Mouse (Mus musculus): Measurements from ENCODE around the gene Trmt1. TPM values are rescaled to one million over a fixed set of nuclear protein-coding genes. Genes with fewer than 3 reads are reported as not detected.

The Trmt1 gene
- polyA plus RNA-seq, 1 experiment from 2014 or later, result 56.1 TPM

DNA sequence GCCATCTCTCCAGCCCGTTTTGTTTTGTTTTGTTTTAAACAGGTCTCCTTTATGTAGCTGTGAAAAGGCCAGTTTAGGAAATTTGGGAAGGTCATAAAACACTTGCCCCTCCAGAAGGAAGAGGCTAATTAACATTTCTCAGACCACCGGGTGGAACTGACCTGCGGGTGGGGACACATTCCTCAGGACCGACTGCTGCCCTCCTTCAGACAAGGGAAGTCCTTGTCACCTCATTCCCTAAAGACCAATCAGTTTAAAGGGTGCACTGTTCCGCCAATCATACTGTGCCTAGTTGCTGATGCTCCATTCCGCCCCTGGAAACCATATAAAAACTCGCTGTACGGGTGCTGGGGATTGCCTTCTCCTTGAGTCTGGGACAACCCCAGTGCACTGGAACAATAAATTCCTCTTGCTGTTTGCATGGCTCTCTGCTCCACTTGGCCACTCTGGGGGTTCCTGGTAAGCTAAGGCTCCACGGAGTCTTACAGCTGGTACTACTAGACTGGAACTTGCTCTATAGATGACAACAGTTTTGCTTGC is 32.9 kb upstream of the Trmt1 start:
- Histone ChIP-seq H3K27me3 (ENCODE audit: insufficient read depth, low read length) (no peaks in the 10 kb centered on the region), H3K9me3 (replicated peaks; ENCODE audit: low read length) (no peaks in the 10 kb centered on the region), H3K9ac (ENCODE audit: low read depth, low read length) (no peak overlapping the region), H3K4me1 (replicated peaks; ENCODE audit: insufficient read depth, low read length) (peaks cover 26% of the 10 kb centered on the region), H3K27ac (no peak overlapping the region), H3K36me3 (ENCODE audit: insufficient read depth, low read length) (no peaks in the 10 kb centered on the region), H3K4me2 (ENCODE audit: low read length) (no peak overlapping the region), H3K4me3 (replicated peaks; ENCODE audit: low read depth, low read length) (no peak overlapping the region)
- ATAC-seq (replicated peaks; ENCODE audit: low FRiP score, low read depth) (no peak), DNase-seq (ENCODE audit: low spot score) (peak; percentile 12)
- no peak for TF ChIP-seq CTCF (IDR thresholded peaks at IDR 0.05; ENCODE audit: low read depth)
- WGBS, result 37% methylated on average over 9 of the region's 9 CpGs

DNA sequence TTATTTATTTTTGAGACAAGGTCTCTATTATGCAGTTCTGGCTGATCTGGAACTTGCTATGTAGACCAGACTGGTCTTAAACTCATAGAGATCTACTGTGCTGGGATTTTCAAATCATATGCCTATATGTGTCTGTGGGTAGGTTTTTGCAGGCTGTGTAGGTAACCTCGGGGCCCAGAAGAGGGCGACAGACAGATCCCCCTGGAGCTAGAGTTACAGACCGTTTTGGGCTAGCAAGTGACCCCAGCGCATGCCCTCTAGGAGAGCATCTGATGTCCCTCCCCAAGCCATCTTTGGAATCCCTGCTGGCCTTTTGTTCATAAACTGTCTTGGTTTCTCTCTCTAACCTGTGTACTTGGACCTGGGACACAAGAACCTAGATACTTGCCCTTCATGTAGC is 31.5 kb upstream of the Trmt1 start:
- WGBS, result 45% methylated on average over 4 of the region's 4 CpGs
- ATAC-seq (replicated peaks; ENCODE audit: low FRiP score, low read depth), result no peak
- no peaks in the 10 kb centered on the region for H3K27me3 ChIP-seq (ENCODE audit: insufficient read depth, low read length)
- no peak overlapping the region for H3K4me3 ChIP-seq (replicated peaks; ENCODE audit: low read depth, low read length)
- H3K9me3 ChIP-seq (replicated peaks; ENCODE audit: low read length), result no peaks in the 10 kb centered on the region
- peak; percentile 52 for DNase-seq (ENCODE audit: low spot score)
- H3K36me3 ChIP-seq (ENCODE audit: insufficient read depth, low read length), result no peaks in the 10 kb centered on the region
- H3K4me1 ChIP-seq (replicated peaks; ENCODE audit: insufficient read depth, low read length), result peaks cover 30% of the 10 kb centered on the region
- no peak overlapping the region for H3K4me2 ChIP-seq (ENCODE audit: low read length)
- TF ChIP-seq CTCF (IDR thresholded peaks at IDR 0.05; ENCODE audit: low read depth), result peak; percentile 53
- peak overlapping the region; percentile 93 for H3K27ac ChIP-seq
- no peak overlapping the region for H3K9ac ChIP-seq (ENCODE audit: low read depth, low read length)

DNA sequence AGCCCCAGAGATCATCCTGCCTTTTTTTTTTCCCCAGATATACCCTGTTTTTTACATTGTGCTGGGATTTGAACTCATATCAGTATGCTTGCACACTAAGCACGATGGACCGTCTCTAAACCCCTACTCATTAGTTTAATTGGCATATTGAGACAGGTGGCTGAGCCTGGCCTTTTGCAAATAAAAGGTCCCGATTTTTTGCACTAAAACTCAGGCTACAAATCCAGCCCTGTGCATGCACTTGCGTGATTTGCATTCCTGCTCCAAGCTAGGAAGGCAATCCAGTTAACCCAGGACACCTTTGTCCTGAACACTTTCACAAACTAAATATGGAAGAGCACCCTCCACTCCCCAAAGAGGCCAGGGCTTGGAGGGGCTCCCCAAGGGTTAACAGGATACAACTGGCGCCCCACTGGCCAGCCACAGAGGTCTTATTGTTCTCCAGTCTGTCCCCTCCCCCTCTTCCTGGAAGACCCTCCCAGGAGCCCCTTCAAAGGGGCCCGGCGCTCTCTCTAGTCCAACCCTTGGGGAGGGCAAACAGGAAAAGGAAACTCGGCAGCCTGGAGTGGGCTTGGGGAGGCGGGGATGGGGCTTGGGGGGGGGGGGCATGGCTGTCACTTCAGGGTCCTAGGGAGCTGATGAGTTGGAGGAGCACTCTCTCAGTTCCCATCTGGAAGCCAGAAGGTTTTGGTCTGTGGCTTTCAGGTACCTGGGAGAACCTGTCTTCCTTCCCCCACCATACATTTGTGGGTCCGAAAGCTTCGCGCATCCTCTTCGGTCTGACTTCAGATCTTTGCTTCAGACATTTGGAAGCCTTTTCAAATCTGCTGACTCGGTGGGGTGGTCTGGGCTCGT is 30.5 kb upstream of the Trmt1 start:
- WGBS, result 6% methylated on average over 14 of the region's 15 CpGs
- DNase-seq (ENCODE audit: low spot score), result peak; percentile 86
- Histone ChIP-seq H3K27me3 (ENCODE audit: insufficient read depth, low read length) (no peaks in the 10 kb centered on the region), H3K27ac (peak overlapping the region; percentile 93), H3K36me3 (ENCODE audit: insufficient read depth, low read length) (no peaks in the 10 kb centered on the region), H3K9ac (ENCODE audit: low read depth, low read length) (peak overlapping the region; percentile 62), H3K9me3 (replicated peaks; ENCODE audit: low read length) (no peaks in the 10 kb centered on the region), H3K4me1 (replicated peaks; ENCODE audit: insufficient read depth, low read length) (peaks cover 38% of the 10 kb centered on the region), H3K4me3 (replicated peaks; ENCODE audit: low read depth, low read length) (peak overlapping the region; percentile 33), H3K4me2 (ENCODE audit: low read length) (peak overlapping the region; percentile 68)
- no peak for TF ChIP-seq CTCF (IDR thresholded peaks at IDR 0.05; ENCODE audit: low read depth)
- peak; percentile 40 for ATAC-seq (replicated peaks; ENCODE audit: low FRiP score, low read depth)

DNA sequence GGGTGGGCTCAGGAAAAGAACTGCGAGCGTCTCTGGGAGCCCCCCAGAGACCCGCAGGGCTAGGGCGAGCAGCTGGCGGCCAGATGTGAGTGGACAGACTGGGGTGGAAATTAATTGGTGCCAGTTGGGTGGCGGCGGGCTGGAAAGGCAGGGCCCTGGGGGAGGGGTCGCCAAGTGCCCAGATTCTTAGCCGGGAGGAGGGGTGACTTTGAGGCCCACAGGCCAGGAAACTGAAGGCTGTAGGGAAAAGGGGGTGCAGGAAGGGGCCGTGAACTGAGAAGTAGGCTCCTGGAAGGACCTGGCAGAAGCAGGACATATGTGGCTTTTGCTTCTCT is 29.9 kb upstream of the Trmt1 start:
- Histone ChIP-seq H3K27me3 (ENCODE audit: insufficient read depth, low read length) (no peaks in the 10 kb centered on the region), H3K9ac (ENCODE audit: low read depth, low read length) (peak overlapping the region; percentile 62), H3K4me3 (replicated peaks; ENCODE audit: low read depth, low read length) (peak overlapping the region; percentile 33), H3K4me2 (ENCODE audit: low read length) (peak overlapping the region; percentile 68), H3K9me3 (replicated peaks; ENCODE audit: low read length) (no peaks in the 10 kb centered on the region), H3K4me1 (replicated peaks; ENCODE audit: insufficient read depth, low read length) (peaks cover 40% of the 10 kb centered on the region), H3K27ac (peak overlapping the region; percentile 93), H3K36me3 (ENCODE audit: insufficient read depth, low read length) (no peaks in the 10 kb centered on the region)
- ATAC-seq (replicated peaks; ENCODE audit: low FRiP score, low read depth) (peak; percentile 3; the same call in 1 of the 2 replicates), DNase-seq (ENCODE audit: low spot score) (peak; percentile 55)
- TF ChIP-seq CTCF (IDR thresholded peaks at IDR 0.05; ENCODE audit: low read depth), result no peak; the same call in 1 of the 2 replicates
- under 1% methylated on average over 10 of the region's 10 CpGs for WGBS

DNA sequence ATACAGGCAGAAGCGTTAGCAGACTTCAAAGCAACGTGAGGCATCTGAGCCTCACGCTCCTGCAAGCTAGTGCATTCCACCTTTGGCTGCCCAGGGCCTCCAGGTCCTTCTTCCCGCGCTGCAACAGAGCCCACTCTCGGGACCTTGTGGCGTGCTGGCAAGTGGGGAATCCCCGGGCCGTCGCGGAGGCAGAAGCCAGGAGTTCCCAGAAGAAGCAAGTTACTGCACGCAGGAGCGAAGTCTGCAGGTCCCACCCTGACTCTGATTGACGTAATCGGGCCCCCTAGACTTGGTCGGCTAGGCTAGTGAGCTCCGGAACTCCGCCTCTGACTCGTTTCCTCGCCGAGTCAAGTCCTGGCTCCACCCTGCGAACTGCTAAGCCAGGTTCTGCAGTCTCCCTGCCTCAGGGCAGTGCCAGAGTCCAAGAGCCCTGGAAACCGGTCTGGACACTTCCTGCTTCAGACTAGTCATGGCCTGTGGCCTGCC is 29.4 kb upstream of the Trmt1 start:
- peak; percentile 79 for ATAC-seq (replicated peaks; ENCODE audit: low FRiP score, low read depth)
- peak; percentile 91 for DNase-seq (ENCODE audit: low spot score)
- peaks cover 40% of the 10 kb centered on the region for H3K4me1 ChIP-seq (replicated peaks; ENCODE audit: insufficient read depth, low read length)

DNA sequence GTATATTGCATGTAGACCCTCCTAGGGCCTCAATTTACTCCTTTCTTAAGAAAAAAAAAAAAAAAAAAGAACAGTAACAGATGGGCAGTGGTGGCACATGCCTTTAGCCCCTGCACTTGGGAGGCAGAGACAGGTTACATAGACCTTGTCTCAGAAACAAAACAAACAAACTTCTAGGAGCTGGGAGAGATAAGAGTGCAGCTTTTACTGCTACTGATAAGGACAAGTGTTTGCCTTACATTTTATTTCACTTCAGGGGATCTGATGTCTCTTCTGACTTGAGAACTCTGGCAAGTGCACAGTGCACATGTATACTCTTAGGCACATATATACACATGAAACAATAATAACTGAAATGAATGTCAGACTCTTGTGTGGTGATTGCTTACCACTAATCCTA is 28.9 kb upstream of the Trmt1 start:
- Histone ChIP-seq H3K4me1 (replicated peaks; ENCODE audit: insufficient read depth, low read length) (peaks cover 40% of the 10 kb centered on the region), H3K36me3 (ENCODE audit: insufficient read depth, low read length) (no peaks in the 10 kb centered on the region), H3K4me2 (ENCODE audit: low read length) (peak overlapping the region; percentile 68), H3K4me3 (replicated peaks; ENCODE audit: low read depth, low read length) (peak overlapping the region; percentile 33), H3K27me3 (ENCODE audit: insufficient read depth, low read length) (no peaks in the 10 kb centered on the region), H3K9ac (ENCODE audit: low read depth, low read length) (peak overlapping the region; percentile 62; the same call in 1 of the 2 replicates), H3K27ac (peak overlapping the region; percentile 93), H3K9me3 (replicated peaks; ENCODE audit: low read length) (no peaks in the 10 kb centered on the region)
- no peak for TF ChIP-seq CTCF (IDR thresholded peaks at IDR 0.05; ENCODE audit: low read depth)
- no peak for ATAC-seq (replicated peaks; ENCODE audit: low FRiP score, low read depth)
- no peak for DNase-seq (ENCODE audit: low spot score)

More for the DNA sequence above, 29.4 kb upstream of the Trmt1 start:
- Histone ChIP-seq H3K4me2 (ENCODE audit: low read length) (peak overlapping the region; percentile 68), H3K27ac (peak overlapping the region; percentile 93), H3K27me3 (ENCODE audit: insufficient read depth, low read length) (no peaks in the 10 kb centered on the region), H3K4me3 (replicated peaks; ENCODE audit: low read depth, low read length) (peak overlapping the region; percentile 33), H3K9ac (ENCODE audit: low read depth, low read length) (peak overlapping the region; percentile 62), H3K9me3 (replicated peaks; ENCODE audit: low read length) (no peaks in the 10 kb centered on the region), H3K36me3 (ENCODE audit: insufficient read depth, low read length) (no peaks in the 10 kb centered on the region)
- WGBS, result 3% methylated on average over 23 of the region's 23 CpGs
- TF ChIP-seq CTCF (IDR thresholded peaks at IDR 0.05; ENCODE audit: low read depth), result no peak
